Mouse (Mus musculus) megakaryocyte, embryonic 14.5 days (primary cell): ENCODE results near the gene Mfsd4b2.

Experiments
- FLI1 ChIP-seq: IDR thresholded peaks from 2 replicates; pipeline ENCODE4 v1.6.1; 2012; ENCODE audit warnings: low read length, inconsistent platforms, mixed read lengths
- GATA1 ChIP-seq: IDR thresholded peaks from 3 replicates; pipeline ENCODE4 v1.6.1; 2012; ENCODE audit warnings: mixed read lengths, low read length, inconsistent platforms, borderline replicate concordance

- TF ChIP-seq GATA1 (no peak), FLI1 (no peak)
Measured at GRCm38 (mm10) chr10:39908768-39909441, 17.8 kb downstream of the Mfsd4b2 start.
